Mouse (Mus musculus) hindbrain, embryonic 12.5 days (tissue): ENCODE measurements around the gene Rgs2. TPM values are rescaled to one million over a fixed set of nuclear protein-coding genes. Genes with fewer than 3 reads are reported as not detected.

Experiments used
- ATAC-seq: fragments of 200-750 bp; cut with Nextera tagmentation; 2 replicates; pipeline ENCODE4 v1.8.0; 2017; ENCODE audit warnings: moderate TSS enrichment; ENCODE audit not compliant: low FRiP score
- H3K27ac ChIP-seq: fragments of 300-500 bp; sonication (generic); 2 replicates; pipeline ENCODE4 v1.5.1; 2016; ENCODE audit warnings: mild to moderate bottlenecking
- H3K27me3 ChIP-seq: fragments of 300-500 bp; sonication (generic); 2 replicates; pipeline ENCODE4 v1.6.1; 2016; ENCODE audit warnings: mild to moderate bottlenecking
- H3K36me3 ChIP-seq: fragments of 300-500 bp; sonication (generic); 2 replicates; pipeline ENCODE4 v1.6.1; 2016; ENCODE audit warnings: mild to moderate bottlenecking
- H3K4me1 ChIP-seq: fragments of 300-500 bp; sonication (generic); 2 replicates; pipeline ENCODE4 v1.6.1; 2016
- H3K4me2 ChIP-seq: fragments of 300-500 bp; sonication (generic); replicated peaks from 2 replicates; pipeline ENCODE4 v1.6.1; 2016; ENCODE audit warnings: mild to moderate bottlenecking
- H3K4me3 ChIP-seq: fragments of 300-500 bp; sonication (generic); 2 replicates; pipeline ENCODE4 v1.5.1; 2016; ENCODE audit warnings: mild to moderate bottlenecking
- H3K9ac ChIP-seq: fragments of 300-500 bp; sonication (generic); 2 replicates; pipeline ENCODE4 v1.6.1; 2016; ENCODE audit warnings: mild to moderate bottlenecking, moderate library complexity
- H3K9me3 ChIP-seq: fragments of 300-500 bp; sonication (generic); replicated peaks from 2 replicates; pipeline ENCODE4 v1.6.1; 2016; ENCODE audit warnings: mild to moderate bottlenecking
- WGBS: fragments of 180-500 bp; shearing (Covaris S2); methylation state at CpG from one replicate; pipeline ENCODE4 v1.1.7; 2016; 5-methylcytosine and 5-hydroxymethylcytosine counted together
- polyA plus RNA-seq: library from polyadenylated mRNA; unstranded; fragments of >200 nt; fragmentation: Nextera tagmentation; extraction: Ambion mirVana; gene quantifications from 2 replicates; pipeline ENCODE4 v1.2.1, GENCODE M21; 2016

Gene Rgs2
- polyA plus RNA-seq, 1 experiment from 2014 or later, result 108 TPM

GRCm38 (mm10) chr1:144002715-144003066 lies 1.3 kb downstream of the Rgs2 start:
- Histone ChIP-seq H3K27ac (0 out of 2 replicates have a peak overlapping the region, but pooled peaks have one; percentile 84), H3K36me3 (peaks cover 15% of the 10 kb centered on the region), H3K4me1 (peaks cover 14% of the 10 kb centered on the region), H3K9ac (peak overlapping the region; percentile 71), H3K4me3 (peak overlapping the region; percentile 61), H3K4me2 (peak overlapping the region; percentile 82), H3K9me3 (no peaks in the 10 kb centered on the region), H3K27me3 (no peaks in the 10 kb centered on the region)
- ATAC-seq, result no peak
- 62% methylated on average over 4 of the region's 4 CpGs for WGBS

- WGBS, result 86% methylated on average over 6 of the region's 6 CpGs
- Histone ChIP-seq H3K4me3 (peak overlapping the region; percentile 61), H3K27ac (no peak overlapping the region), H3K4me1 (peaks cover 14% of the 10 kb centered on the region), H3K4me2 (peak overlapping the region; percentile 82), H3K9me3 (no peaks in the 10 kb centered on the region), H3K27me3 (no peaks in the 10 kb centered on the region), H3K9ac (peak overlapping the region; percentile 71; the same call in 1 of the 2 replicates), H3K36me3 (peaks cover 15% of the 10 kb centered on the region)
- no peak for ATAC-seq
Observed at GRCm38 (mm10) chr1:144002036-144002714, 1.8 kb downstream of the Rgs2 start.

- Histone ChIP-seq H3K27ac (no peak overlapping the region), H3K36me3 (peaks cover 15% of the 10 kb centered on the region), H3K4me1 (peaks cover 14% of the 10 kb centered on the region), H3K4me2 (no peak overlapping the region), H3K9ac (no peak overlapping the region), H3K4me3 (no peak overlapping the region), H3K9me3 (no peaks in the 10 kb centered on the region), H3K27me3 (no peaks in the 10 kb centered on the region)
- no peak for ATAC-seq
- WGBS, result 91% methylated on average over 4 of the region's 4 CpGs
Observed at GRCm38 (mm10) chr1:144000246-144000645, 3.7 kb downstream of the Rgs2 start.

- Histone ChIP-seq H3K36me3 (peaks cover 15% of the 10 kb centered on the region), H3K9me3 (no peaks in the 10 kb centered on the region), H3K4me1 (peaks cover 12% of the 10 kb centered on the region), H3K9ac (no peak overlapping the region), H3K27me3 (no peaks in the 10 kb centered on the region), H3K4me2 (no peak overlapping the region), H3K4me3 (no peak overlapping the region), H3K27ac (no peak overlapping the region)
- WGBS, result 63% methylated on average over 7 of the region's 7 CpGs
- no peak for ATAC-seq
Observed at GRCm38 (mm10) chr1:143999371-143999920, 4.5 kb downstream of the Rgs2 start.

GRCm38 (mm10) chr1:143993026-143993425 lies 10.9 kb downstream of the Rgs2 start:
- no peaks in the 10 kb centered on the region for H3K4me1 ChIP-seq
- no peaks in the 10 kb centered on the region for H3K36me3 ChIP-seq
- H3K9ac ChIP-seq, result no peak overlapping the region
- H3K4me2 ChIP-seq, result no peak overlapping the region
- H3K9me3 ChIP-seq, result no peaks in the 10 kb centered on the region
- no peaks in the 10 kb centered on the region for H3K27me3 ChIP-seq
- WGBS, result 82% methylated on average over 1 of the region's 1 CpGs
- no peak overlapping the region for H3K27ac ChIP-seq
- no peak overlapping the region for H3K4me3 ChIP-seq
- ATAC-seq, result no peak

- no peaks in the 10 kb centered on the region for H3K36me3 ChIP-seq
- H3K4me3 ChIP-seq, result no peak overlapping the region
- H3K27me3 ChIP-seq, result no peaks in the 10 kb centered on the region
- H3K9me3 ChIP-seq, result no peaks in the 10 kb centered on the region
- no peak overlapping the region for H3K4me2 ChIP-seq
- no peak for ATAC-seq
- H3K9ac ChIP-seq, result no peak overlapping the region
- no peaks in the 10 kb centered on the region for H3K4me1 ChIP-seq
- WGBS, result 86% methylated on average over 2 of the region's 2 CpGs
- no peak overlapping the region for H3K27ac ChIP-seq
Observed at GRCm38 (mm10) chr1:143992528-143992927, 11.4 kb downstream of the Rgs2 start.

GRCm38 (mm10) chr1:143990263-143990662 lies 13.7 kb downstream of the Rgs2 start:
- Histone ChIP-seq H3K27me3 (no peaks in the 10 kb centered on the region), H3K27ac (no peak overlapping the region), H3K9me3 (no peaks in the 10 kb centered on the region), H3K4me2 (no peak overlapping the region), H3K4me3 (no peak overlapping the region), H3K9ac (no peak overlapping the region), H3K36me3 (no peaks in the 10 kb centered on the region), H3K4me1 (no peaks in the 10 kb centered on the region)
- 46% methylated on average over 5 of the region's 5 CpGs for WGBS
- no peak for ATAC-seq

GRCm38 (mm10) chr1:143989773-143990172 lies 14.2 kb downstream of the Rgs2 start:
- WGBS, result 15% methylated on average over 4 of the region's 5 CpGs
- H3K36me3 ChIP-seq, result no peaks in the 10 kb centered on the region
- no peak overlapping the region for H3K4me2 ChIP-seq
- no peak overlapping the region for H3K9ac ChIP-seq
- no peak overlapping the region for H3K27ac ChIP-seq
- no peaks in the 10 kb centered on the region for H3K4me1 ChIP-seq
- no peaks in the 10 kb centered on the region for H3K9me3 ChIP-seq
- H3K27me3 ChIP-seq, result no peaks in the 10 kb centered on the region
- peak; percentile 78 for ATAC-seq
- H3K4me3 ChIP-seq, result no peak overlapping the region

GRCm38 (mm10) chr1:143988756-143989155 lies 15.2 kb downstream of the Rgs2 start:
- Histone ChIP-seq H3K4me2 (no peak overlapping the region), H3K4me3 (no peak overlapping the region), H3K4me1 (no peaks in the 10 kb centered on the region), H3K9ac (no peak overlapping the region), H3K27me3 (no peaks in the 10 kb centered on the region), H3K9me3 (no peaks in the 10 kb centered on the region), H3K27ac (no peak overlapping the region), H3K36me3 (no peaks in the 10 kb centered on the region)
- 79% methylated on average over 6 of the region's 6 CpGs for WGBS
- ATAC-seq, result no peak

- no peaks in the 10 kb centered on the region for H3K4me1 ChIP-seq
- no peaks in the 10 kb centered on the region for H3K27me3 ChIP-seq
- no peak overlapping the region for H3K27ac ChIP-seq
- H3K9me3 ChIP-seq, result no peaks in the 10 kb centered on the region
- no peak overlapping the region for H3K9ac ChIP-seq
- no peaks in the 10 kb centered on the region for H3K36me3 ChIP-seq
- H3K4me2 ChIP-seq, result no peak overlapping the region
- no peak overlapping the region for H3K4me3 ChIP-seq
- ATAC-seq, result no peak
- 82% methylated on average over 6 of the region's 6 CpGs for WGBS
Observed at GRCm38 (mm10) chr1:143984988-143985625, 18.9 kb downstream of the Rgs2 start.

GRCm38 (mm10) chr1:143982765-143983312 lies 21.1 kb downstream of the Rgs2 start:
- no peak overlapping the region for H3K27ac ChIP-seq
- H3K9ac ChIP-seq, result 0 out of 2 replicates have a peak overlapping the region, but pooled peaks have one; percentile 3
- ATAC-seq, result no peak
- no peaks in the 10 kb centered on the region for H3K9me3 ChIP-seq
- H3K4me1 ChIP-seq, result no peaks in the 10 kb centered on the region
- H3K4me2 ChIP-seq, result no peak overlapping the region
- no peak overlapping the region for H3K4me3 ChIP-seq
- no peaks in the 10 kb centered on the region for H3K27me3 ChIP-seq
- H3K36me3 ChIP-seq, result no peaks in the 10 kb centered on the region
- 41% methylated on average over 3 of the region's 3 CpGs for WGBS

GRCm38 (mm10) chr1:143982085-143982764 lies 21.7 kb downstream of the Rgs2 start:
- WGBS, result 59% methylated on average over 2 of the region's 2 CpGs
- H3K9ac ChIP-seq, result no peak overlapping the region
- no peak overlapping the region for H3K4me2 ChIP-seq
- H3K9me3 ChIP-seq, result no peaks in the 10 kb centered on the region
- H3K27ac ChIP-seq, result no peak overlapping the region
- no peaks in the 10 kb centered on the region for H3K36me3 ChIP-seq
- H3K27me3 ChIP-seq, result no peaks in the 10 kb centered on the region
- no peak for ATAC-seq
- H3K4me3 ChIP-seq, result no peak overlapping the region
- H3K4me1 ChIP-seq, result no peaks in the 10 kb centered on the region
